Mouse (Mus musculus) neural tube, embryonic 15.5 days (tissue): ENCODE results near the gene Luzp1. TPM values are rescaled to one million over a fixed set of nuclear protein-coding genes. Genes with fewer than 3 reads are reported as not detected.

Source experiments
- ATAC-seq: fragments of 200-750 bp; cut with Nextera tagmentation; 2 replicates; pipeline ENCODE4 v1.8.0; 2017; ENCODE audit warnings: mild to moderate bottlenecking, moderate TSS enrichment, moderate library complexity; ENCODE audit not compliant: low FRiP score
- H3K27ac ChIP-seq: fragments of 300-500 bp; sonication (generic); replicated peaks from 2 replicates; pipeline ENCODE4 v1.5.1; 2015; ENCODE audit warnings: mild to moderate bottlenecking, inconsistent platforms
- H3K27me3 ChIP-seq: fragments of 300-500 bp; sonication (generic); replicated peaks from 2 replicates; pipeline ENCODE4 v1.6.1; 2015; ENCODE audit warnings: inconsistent platforms
- H3K36me3 ChIP-seq: fragments of 300-500 bp; sonication (generic); 2 replicates; pipeline ENCODE4 v1.6.1; 2015; ENCODE audit warnings: inconsistent platforms
- H3K4me1 ChIP-seq: fragments of 300-500 bp; sonication (generic); 2 replicates; pipeline ENCODE4 v1.6.1; 2015; ENCODE audit warnings: inconsistent platforms
- H3K4me2 ChIP-seq: fragments of 300-500 bp; sonication (generic); 2 replicates; pipeline ENCODE4 v1.6.1; 2015; ENCODE audit warnings: inconsistent platforms, mild to moderate bottlenecking, moderate library complexity
- H3K4me3 ChIP-seq: fragments of 300-500 bp; sonication (generic); replicated peaks from 2 replicates; pipeline ENCODE4 v1.5.1; 2015; ENCODE audit warnings: mild to moderate bottlenecking, inconsistent platforms
- H3K9ac ChIP-seq: fragments of 300-500 bp; sonication (generic); replicated peaks from 2 replicates; pipeline ENCODE4 v1.6.1; 2015; ENCODE audit warnings: mild to moderate bottlenecking, inconsistent platforms
- H3K9me3 ChIP-seq: fragments of 300-500 bp; sonication (generic); replicated peaks from 2 replicates; pipeline ENCODE4 v1.6.1; 2016; ENCODE audit warnings: inconsistent platforms
- WGBS: fragments of 180-500 bp; shearing (Covaris S2); methylation state at CpG from one replicate; pipeline ENCODE4 v1.1.7; 2015; ENCODE audit warnings: mixed read lengths; 5-methylcytosine and 5-hydroxymethylcytosine counted together
- polyA plus RNA-seq: library from polyadenylated mRNA; unstranded; fragments of >200 nt; fragmentation: Nextera tagmentation; extraction: Ambion mirVana; gene quantifications from 2 replicates; pipeline ENCODE4 v1.2.1, GENCODE M21; 2015

Luzp1 gene
- polyA plus RNA-seq, 1 experiment from 2014 or later, result 60.1 TPM

GRCm38 (mm10) chr4:136512905-136513304 is 43.3 kb downstream of the Luzp1 start:
- peaks cover 11% of the 10 kb centered on the region for H3K4me1 ChIP-seq
- ATAC-seq, result no peak

GRCm38 (mm10) chr4:136518141-136518540 is 48.6 kb downstream of the Luzp1 start:
- H3K4me1 ChIP-seq, result peaks cover 5% of the 10 kb centered on the region; the same call in 1 of the 2 replicates
- H3K27ac ChIP-seq, result no peak overlapping the region
- no peaks in the 10 kb centered on the region for H3K27me3 ChIP-seq
- 87% methylated on average over 2 of the region's 2 CpGs for whole genome bisulfite sequencing
- no peaks in the 10 kb centered on the region for H3K9me3 ChIP-seq
- no peak overlapping the region for H3K4me3 ChIP-seq
- H3K9ac ChIP-seq, result no peak overlapping the region
- no peak for ATAC-seq
- H3K36me3 ChIP-seq, result no peaks in the 10 kb centered on the region
- H3K4me2 ChIP-seq, result no peak overlapping the region

More at GRCm38 (mm10) chr4:136512905-136513304, 43.3 kb downstream of the Luzp1 start:
- no peak overlapping the region for H3K27ac ChIP-seq
- H3K9me3 ChIP-seq, result no peaks in the 10 kb centered on the region
- H3K36me3 ChIP-seq, result no peaks in the 10 kb centered on the region
- no peaks in the 10 kb centered on the region for H3K27me3 ChIP-seq
- no peak overlapping the region for H3K4me2 ChIP-seq
- no peak overlapping the region for H3K9ac ChIP-seq
- H3K4me3 ChIP-seq, result no peak overlapping the region

- WGBS, result 96% methylated on average over 2 of the region's 2 CpGs
- H3K9ac ChIP-seq, result no peak overlapping the region
Measured at GRCm38 (mm10) chr4:136518576-136518975, 49.0 kb downstream of the Luzp1 start.

GRCm38 (mm10) chr4:136519866-136520265 is 50.3 kb downstream of the Luzp1 start:
- Histone ChIP-seq H3K4me1 (no peaks in the 10 kb centered on the region), H3K36me3 (no peaks in the 10 kb centered on the region), H3K27me3 (no peaks in the 10 kb centered on the region), H3K9ac (no peak overlapping the region), H3K4me3 (no peak overlapping the region), H3K9me3 (no peaks in the 10 kb centered on the region), H3K4me2 (no peak overlapping the region), H3K27ac (no peak overlapping the region)
- ATAC-seq, result no peak

More at GRCm38 (mm10) chr4:136518576-136518975, 49.0 kb downstream of the Luzp1 start:
- H3K9me3 ChIP-seq, result no peaks in the 10 kb centered on the region
- H3K4me2 ChIP-seq, result no peak overlapping the region
- no peak for ATAC-seq
- no peaks in the 10 kb centered on the region for H3K36me3 ChIP-seq
- no peak overlapping the region for H3K4me3 ChIP-seq
- peaks cover 5% of the 10 kb centered on the region; the same call in 1 of the 2 replicates for H3K4me1 ChIP-seq
- H3K27ac ChIP-seq, result no peak overlapping the region
- H3K27me3 ChIP-seq, result no peaks in the 10 kb centered on the region

GRCm38 (mm10) chr4:136521898-136522297 is 52.3 kb downstream of the Luzp1 start:
- 56% methylated on average over 5 of the region's 5 CpGs for WGBS
- Histone ChIP-seq H3K4me2 (no peak overlapping the region), H3K9me3 (no peaks in the 10 kb centered on the region), H3K36me3 (no peaks in the 10 kb centered on the region), H3K27me3 (no peaks in the 10 kb centered on the region), H3K27ac (0 out of 2 replicates have a peak overlapping the region, but pooled peaks have one; percentile 18), H3K4me3 (no peak overlapping the region), H3K4me1 (no peaks in the 10 kb centered on the region), H3K9ac (no peak overlapping the region)
- ATAC-seq, result no peak

GRCm38 (mm10) chr4:136524309-136524708 is 54.7 kb downstream of the Luzp1 start:
- Histone ChIP-seq H3K4me2 (no peak overlapping the region), H3K27me3 (no peaks in the 10 kb centered on the region), H3K36me3 (no peaks in the 10 kb centered on the region), H3K4me3 (no peak overlapping the region), H3K4me1 (no peaks in the 10 kb centered on the region), H3K9me3 (no peaks in the 10 kb centered on the region), H3K9ac (no peak overlapping the region), H3K27ac (no peak overlapping the region)
- 88% methylated on average over 2 of the region's 2 CpGs for WGBS
- ATAC-seq, result no peak

- Histone ChIP-seq H3K4me1 (no peaks in the 10 kb centered on the region), H3K27ac (no peak overlapping the region), H3K4me3 (no peak overlapping the region), H3K9me3 (no peaks in the 10 kb centered on the region), H3K27me3 (no peaks in the 10 kb centered on the region), H3K4me2 (no peak overlapping the region), H3K36me3 (no peaks in the 10 kb centered on the region), H3K9ac (no peak overlapping the region)
- no peak for ATAC-seq
- 18% methylated on average over 4 of the region's 4 CpGs for WGBS
Measured at GRCm38 (mm10) chr4:136526412-136526811, 56.9 kb downstream of the Luzp1 start.

- no peak for ATAC-seq
Measured at GRCm38 (mm10) chr4:136545151-136545550, 75.6 kb downstream of the Luzp1 start.

GRCm38 (mm10) chr4:136546279-136547045 is 76.9 kb downstream of the Luzp1 start:
- H3K27me3 ChIP-seq, result no peaks in the 10 kb centered on the region
- H3K27ac ChIP-seq, result 0 out of 2 replicates have a peak overlapping the region, but pooled peaks have one; percentile 28
- H3K4me1 ChIP-seq, result peaks cover 18% of the 10 kb centered on the region
- H3K4me3 ChIP-seq, result no peak overlapping the region
- H3K9ac ChIP-seq, result no peak overlapping the region
- no peaks in the 10 kb centered on the region for H3K9me3 ChIP-seq
- H3K36me3 ChIP-seq, result peaks cover 74% of the 10 kb centered on the region
- no peak overlapping the region for H3K4me2 ChIP-seq
- 56% methylated on average over 3 of the region's 3 CpGs for WGBS
- no peak for ATAC-seq

More at GRCm38 (mm10) chr4:136545151-136545550, 75.6 kb downstream of the Luzp1 start:
- peaks cover 18% of the 10 kb centered on the region for H3K4me1 ChIP-seq
- H3K27ac ChIP-seq, result no peak overlapping the region
- WGBS, result 92% methylated on average over 3 of the region's 3 CpGs
- no peak overlapping the region for H3K4me2 ChIP-seq
- no peaks in the 10 kb centered on the region for H3K9me3 ChIP-seq
- no peaks in the 10 kb centered on the region for H3K27me3 ChIP-seq
- H3K4me3 ChIP-seq, result no peak overlapping the region
- H3K36me3 ChIP-seq, result peaks cover 68% of the 10 kb centered on the region
- no peak overlapping the region for H3K9ac ChIP-seq

GRCm38 (mm10) chr4:136547721-136548120 is 78.2 kb downstream of the Luzp1 start:
- 0 out of 2 replicates have a peak overlapping the region, but pooled peaks have one; percentile 1 for H3K9ac ChIP-seq
- peaks cover 78% of the 10 kb centered on the region for H3K36me3 ChIP-seq
- 84% methylated on average over 1 of the region's 1 CpGs for WGBS
- no peaks in the 10 kb centered on the region for H3K9me3 ChIP-seq
- ATAC-seq, result no peak
- peaks cover 18% of the 10 kb centered on the region for H3K4me1 ChIP-seq
- no peak overlapping the region for H3K4me2 ChIP-seq
- H3K27ac ChIP-seq, result peak overlapping the region; percentile 42
- no peaks in the 10 kb centered on the region for H3K27me3 ChIP-seq
- no peak overlapping the region for H3K4me3 ChIP-seq

GRCm38 (mm10) chr4:136548381-136548801 is 78.8 kb downstream of the Luzp1 start:
- ATAC-seq, result no peak
- Histone ChIP-seq H3K4me3 (no peak overlapping the region), H3K9ac (no peak overlapping the region), H3K36me3 (peaks cover 77% of the 10 kb centered on the region), H3K4me1 (peaks cover 18% of the 10 kb centered on the region), H3K27ac (peak overlapping the region; percentile 42), H3K27me3 (no peaks in the 10 kb centered on the region), H3K4me2 (no peak overlapping the region), H3K9me3 (no peaks in the 10 kb centered on the region)
- WGBS, result 67% methylated on average over 1 of the region's 1 CpGs

- Histone ChIP-seq H3K9me3 (no peaks in the 10 kb centered on the region), H3K4me3 (no peak overlapping the region), H3K36me3 (peaks cover 86% of the 10 kb centered on the region), H3K27me3 (no peaks in the 10 kb centered on the region), H3K27ac (no peak overlapping the region), H3K9ac (no peak overlapping the region), H3K4me2 (no peak overlapping the region), H3K4me1 (peaks cover 9% of the 10 kb centered on the region)
- no peak for ATAC-seq
- 77% methylated on average over 1 of the region's 1 CpGs for WGBS
Measured at GRCm38 (mm10) chr4:136553108-136553507, 83.5 kb downstream of the Luzp1 start.
